Mouse (Mus musculus) limb, embryonic 11.5 days (tissue): ENCODE data around the gene Olfr680-ps1. TPM values are rescaled to one million over a fixed set of nuclear protein-coding genes. Genes with fewer than 3 reads are reported as not detected.
"Not testable (repeated sequence)": the region's sequence is repeated elsewhere in the genome, so short reads cannot be mapped to it uniquely, and the experiment has no call there.

Source experiments
- ATAC-seq: fragments of 200-750 bp; cut with Nextera tagmentation; 2 replicates; pipeline ENCODE4 v1.8.0; 2017; ENCODE audit warnings: low read depth; ENCODE audit not compliant: insufficient number of reproducible peaks, low FRiP score, low TSS enrichment
- DNase-seq: peaks from one replicate; pipeline ENCODE4 v3.0.0-alpha.2; 2015; ENCODE audit warnings: low spot score
- H3K27ac ChIP-seq: fragments of 300-500 bp; sonication (generic); replicated peaks from 2 replicates; pipeline ENCODE4 v1.5.1; 2014; ENCODE audit warnings: low read depth, mild to moderate bottlenecking, low read length
- H3K27me3 ChIP-seq: fragments of 300-500 bp; sonication (generic); 2 replicates; pipeline ENCODE4 v1.6.1; 2014; ENCODE audit warnings: mild to moderate bottlenecking, low read length, mixed read lengths; ENCODE audit not compliant: control insufficient read depth, insufficient read depth
- H3K36me3 ChIP-seq: fragments of 300-500 bp; sonication (generic); 2 replicates; pipeline ENCODE4 v1.6.1; 2014; ENCODE audit warnings: mild to moderate bottlenecking, low read length, moderate library complexity, mixed read lengths; ENCODE audit not compliant: control insufficient read depth, insufficient read depth
- H3K4me1 ChIP-seq: fragments of 300-500 bp; sonication (generic); 2 replicates; pipeline ENCODE4 v1.6.1; 2014; ENCODE audit warnings: low read length, mixed read lengths; ENCODE audit not compliant: control insufficient read depth, insufficient read depth
- H3K4me2 ChIP-seq: fragments of 300-500 bp; sonication (generic); 2 replicates; pipeline ENCODE4 v1.6.1; 2014; ENCODE audit warnings: low read depth, mild to moderate bottlenecking, moderate library complexity; ENCODE audit not compliant: severe bottlenecking
- H3K4me3 ChIP-seq: fragments of 300-500 bp; sonication (generic); 2 replicates; pipeline ENCODE4 v1.5.1; 2014; ENCODE audit warnings: low read depth, low read length
- H3K9ac ChIP-seq: fragments of 300-500 bp; sonication (generic); 2 replicates; pipeline ENCODE4 v1.6.1; 2014; ENCODE audit warnings: mild to moderate bottlenecking, low read length
- H3K9me3 ChIP-seq: fragments of 300-500 bp; sonication (generic); 2 replicates; pipeline ENCODE4 v1.6.1; 2016; ENCODE audit warnings: low read length; ENCODE audit not compliant: control insufficient read depth
- WGBS: fragments of 180-500 bp; shearing (Covaris S2); extraction: QIAGEN DNeasy Blood & Tissue Kit; methylation state at CpG from one replicate; pipeline ENCODE4 v1.1.7; 2014; 5-methylcytosine and 5-hydroxymethylcytosine counted together
- polyA plus RNA-seq: library from polyadenylated mRNA; unstranded; fragments of >200 nt; fragmentation: Nextera tagmentation; extraction: Ambion mirVana; gene quantifications from 2 replicates; pipeline ENCODE4 v1.2.1, GENCODE M21; 2014

Gene Olfr680-ps1
- polyA plus RNA-seq: not detected in 2 replicates

GRCm38 (mm10) chr7:105092717-105093116, at the start of gene Olfr680-ps1:
Gene Olfr680-ps1 (minus strand): TSS chr7:105092817.
- not testable (repeated sequence) for H3K4me1 ChIP-seq, H3K4me2 ChIP-seq, H3K9me3 ChIP-seq, H3K9ac ChIP-seq, ATAC-seq, H3K27ac ChIP-seq, DNase-seq, H3K4me3 ChIP-seq, H3K27me3 ChIP-seq, H3K36me3 ChIP-seq

GRCm38 (mm10) chr7:105141275-105141674, 48.7 kb upstream of the Olfr680-ps1 start:
- Histone ChIP-seq H3K9me3 (no peaks in the 10 kb centered on the region), H3K4me3 (no peak overlapping the region), H3K27ac (no peak overlapping the region), H3K27me3 (no peaks in the 10 kb centered on the region), H3K4me1 (no peaks in the 10 kb centered on the region), H3K4me2 (no peak overlapping the region), H3K9ac (no peak overlapping the region), H3K36me3 (no peaks in the 10 kb centered on the region)
- DNase-seq: no peak
- no peak for ATAC-seq
- 75% methylated on average over 2 of the region's 2 CpGs for WGBS

GRCm38 (mm10) chr7:105116536-105116935, 23.9 kb upstream of the Olfr680-ps1 start, which contains the start of gene Olfr681:
Gene Olfr681 (plus strand): TSS chr7:105116836.
- no peak within 1 kb of the TSS for H3K4me3 ChIP-seq
- no peak within 1 kb of the TSS for H3K27ac ChIP-seq
- no peak within 1 kb of the TSS for H3K9ac ChIP-seq
- DNase-seq: no peak
- no peaks in the 10 kb centered on the region for H3K4me1 ChIP-seq
- no peaks in the 10 kb centered on the region for H3K27me3 ChIP-seq
- H3K9me3 ChIP-seq: no peaks in the 10 kb centered on the region
- no peaks in the 10 kb centered on the region for H3K36me3 ChIP-seq
- no peak within 1 kb of the TSS for H3K4me2 ChIP-seq
- ATAC-seq: no peak

GRCm38 (mm10) chr7:105080905-105081304, 11.7 kb downstream of the Olfr680-ps1 start, which contains the start of gene Olfr679:
Gene Olfr679 (plus strand): TSS chr7:105081205.
- Histone ChIP-seq H3K9ac (no peak within 1 kb of the TSS), H3K27me3 (no peaks in the 10 kb centered on the region), H3K9me3 (no peaks in the 10 kb centered on the region), H3K4me1 (no peaks in the 10 kb centered on the region), H3K27ac (no peak within 1 kb of the TSS), H3K4me3 (no peak within 1 kb of the TSS), H3K4me2 (no peak within 1 kb of the TSS), H3K36me3 (no peaks in the 10 kb centered on the region)
- 56% methylated on average over 1 of the region's 1 CpGs for WGBS
- no peak for DNase-seq
- ATAC-seq: no peak

GRCm38 (mm10) chr7:105064175-105064574, 28.4 kb downstream of the Olfr680-ps1 start, which contains the start of gene Olfr678:
Gene Olfr678 (plus strand): TSS chr7:105064475.
- no peak within 1 kb of the TSS for H3K4me2 ChIP-seq
- H3K27me3 ChIP-seq: no peaks in the 10 kb centered on the region
- no peak within 1 kb of the TSS for H3K4me3 ChIP-seq
- no peak within 1 kb of the TSS for H3K27ac ChIP-seq
- no peak for DNase-seq
- H3K36me3 ChIP-seq: no peaks in the 10 kb centered on the region
- H3K9ac ChIP-seq: no peak within 1 kb of the TSS
- H3K9me3 ChIP-seq: no peaks in the 10 kb centered on the region
- H3K4me1 ChIP-seq: no peaks in the 10 kb centered on the region
- ATAC-seq: no peak
- WGBS: 92% methylated on average over 1 of the region's 1 CpGs

GRCm38 (mm10) chr7:105058951-105059350, 33.7 kb downstream of the Olfr680-ps1 start:
- Histone ChIP-seq H3K4me1 (no peaks in the 10 kb centered on the region), H3K4me2 (no peak overlapping the region), H3K4me3 (no peak overlapping the region), H3K9me3 (no peaks in the 10 kb centered on the region), H3K27ac (no peak overlapping the region), H3K27me3 (no peaks in the 10 kb centered on the region), H3K36me3 (no peaks in the 10 kb centered on the region), H3K9ac (no peak overlapping the region)
- no peak for DNase-seq
- ATAC-seq: no peak

Other genes starting within 250 kb of the Olfr680-ps1 start
- gene Usp17la, start 235.8 kb downstream of the Olfr680-ps1 start, polyA plus RNA-seq: not detected in 2 replicates
- gene Olfr665, start 214.8 kb downstream of the Olfr680-ps1 start, polyA plus RNA-seq: not detected in 2 replicates
- not detected in 2 replicates for gene Olfr666, start 196.9 kb downstream of the Olfr680-ps1 start, polyA plus RNA-seq
- not detected in 2 replicates for gene Olfr667, start 171.3 kb downstream of the Olfr680-ps1 start, polyA plus RNA-seq
- gene Olfr668, start 164.8 kb downstream of the Olfr680-ps1 start, polyA plus RNA-seq: not detected in 2 replicates
- not detected in 2 replicates for gene Olfr669, start 158.6 kb downstream of the Olfr680-ps1 start, polyA plus RNA-seq
- gene Olfr670, start 130.2 kb downstream of the Olfr680-ps1 start, polyA plus RNA-seq: not detected in 2 replicates
- not detected in 2 replicates for gene Olfr671, start 113.7 kb downstream of the Olfr680-ps1 start, polyA plus RNA-seq
- not detected in 2 replicates for gene Olfr672, start 90.8 kb downstream of the Olfr680-ps1 start, polyA plus RNA-seq
- not detected in 2 replicates for gene Olfr675, start 64.4 kb downstream of the Olfr680-ps1 start, polyA plus RNA-seq
- gene Olfr676, start 60.1 kb downstream of the Olfr680-ps1 start, polyA plus RNA-seq: not detected in 2 replicates
- not detected in 2 replicates for gene Olfr677, start 41.4 kb downstream of the Olfr680-ps1 start, polyA plus RNA-seq
- gene Olfr678, start 28.3 kb downstream of the Olfr680-ps1 start, polyA plus RNA-seq: not detected in 2 replicates
- not detected in 2 replicates for gene Olfr679, start 11.6 kb downstream of the Olfr680-ps1 start, polyA plus RNA-seq
- not detected in 2 replicates for gene Olfr681, start 24.0 kb upstream of the Olfr680-ps1 start, polyA plus RNA-seq
- gene Olfr683, start 54.2 kb upstream of the Olfr680-ps1 start, polyA plus RNA-seq: not detected in 2 replicates
- not detected in 2 replicates for gene Olfr684, start 70.8 kb upstream of the Olfr680-ps1 start, polyA plus RNA-seq
- gene Olfr685, start 93.2 kb upstream of the Olfr680-ps1 start, polyA plus RNA-seq: not detected in 2 replicates
- not detected in 2 replicates for gene Olfr686, start 114.7 kb upstream of the Olfr680-ps1 start, polyA plus RNA-seq
- gene Olfr688, start 195.3 kb upstream of the Olfr680-ps1 start, polyA plus RNA-seq: not detected in 2 replicates
- not detected in 2 replicates for gene Olfr689, start 218.3 kb upstream of the Olfr680-ps1 start, polyA plus RNA-seq
- not detected in 2 replicates for gene Olfr690, start 241.3 kb upstream of the Olfr680-ps1 start, polyA plus RNA-seq
- gene Olfr691, start 249.5 kb upstream of the Olfr680-ps1 start, polyA plus RNA-seq: not detected in 2 replicates